Mouse (Mus musculus) 416B (cell line): ENCODE data around the gene Mindy2.
"Not testable (repeated sequence)": the region's sequence is repeated elsewhere in the genome, so short reads cannot be mapped to it uniquely, and the experiment has no call there.

Experiments
- DNase-seq: peaks from one replicate; pipeline ENCODE4 v3.0.0; 2011; ENCODE audit warnings: low read depth

The Mindy2 gene

GRCm38 (mm10) chr9:70580956-70581355 lies 76.0 kb downstream of the Mindy2 start:
- DNase-seq, result peak; percentile 49

GRCm38 (mm10) chr9:70578123-70578522 lies 78.9 kb downstream of the Mindy2 start:
- no peak for DNase-seq

GRCm38 (mm10) chr9:70570351-70570750 lies 86.6 kb downstream of the Mindy2 start:
- no peak for DNase-seq

- DNase-seq, result no peak
Measured at GRCm38 (mm10) chr9:70567651-70568050, 89.3 kb downstream of the Mindy2 start.

- DNase-seq, result no peak
Measured at GRCm38 (mm10) chr9:70562825-70563224, 94.1 kb downstream of the Mindy2 start.

- DNase-seq, result no peak
Measured at GRCm38 (mm10) chr9:70556796-70557195, 100.2 kb downstream of the Mindy2 start.

- DNase-seq, result no peak
Measured at GRCm38 (mm10) chr9:70555431-70555830, 101.5 kb downstream of the Mindy2 start.

- not testable (repeated sequence) for DNase-seq
Measured at GRCm38 (mm10) chr9:70552233-70552632, 104.7 kb downstream of the Mindy2 start.

- no peak for DNase-seq
Measured at GRCm38 (mm10) chr9:70551524-70551923, 105.5 kb downstream of the Mindy2 start.
